ENCODE assay signal across 9 mouse cellular contexts in the genomic region with DNA sequence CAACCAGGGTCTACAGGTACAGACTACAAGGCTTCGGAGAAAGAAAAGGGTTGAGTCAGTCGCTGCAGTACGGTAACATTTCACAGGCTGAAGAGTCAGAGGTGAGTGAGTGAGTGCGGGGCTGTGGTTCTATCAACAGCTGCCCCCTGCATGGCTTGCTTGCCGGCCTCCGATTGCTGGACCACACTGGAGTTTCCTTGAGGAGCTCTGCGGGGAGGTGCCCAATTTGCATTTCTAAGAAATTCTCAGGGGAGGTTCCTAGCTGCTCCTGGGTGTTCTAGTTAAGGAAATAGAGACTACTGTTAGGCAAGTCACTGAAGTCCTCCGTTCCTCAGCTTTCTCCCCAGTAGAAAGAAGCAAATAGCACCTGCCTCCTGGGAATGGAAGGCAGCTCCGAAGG. TPM values are rescaled to one million over a fixed set of nuclear protein-coding genes. Genes with fewer than 3 reads are reported as not detected.
DNase-seq lines count a peak whose midpoint lies in the region; ATAC-seq and TF ChIP-seq lines count a peak whose summit lies in the region.
"Had no signal": no experiment of that assay in that cellular context is flagged by ENCODE, and none has a peak within 500 bp of the region (broad histone marks: within the 10 kb centered on the region; RNA-seq: fewer than 3 reads in every experiment).

No protein-coding gene starts in this region.

- no peak for DNase-seq in heart, postnatal 14 days
- DNase-seq in brain, embryonic 14.5 days (ENCODE audit: low read depth) = peak; percentile 33
- DNase-seq in midbrain, embryonic 14.5 days = peak; percentile 26
- no peak for DNase-seq in testis, postnatal 10 days (ENCODE audit: low spot score)
- no peak for DNase-seq in gastrocnemius, adult 18-20 months (ENCODE audit: low spot score)
- DNase-seq in left cerebral cortex, postnatal 10 days (ENCODE audit: extremely low spot score in 1 of 2, low spot score in 2 of 2) = no peak
- DNase-seq: thymus, postnatal 25 days had no signal

- no peak for TF ChIP-seq CTCF in brain, embryonic 14.5 days (IDR thresholded peaks at IDR 0.05; ENCODE audit: borderline replicate concordance, extremely low read depth, insufficient read depth, insufficient read length)

- 51% methylated on average over 9 of the region's 9 CpGs for WGBS in heart, embryonic 15.5 days
- 11% methylated on average over 9 of the region's 9 CpGs for WGBS in hindbrain, embryonic 15.5 days
- WGBS in midbrain, embryonic 14.5 days = 5% methylated on average over 9 of the region's 9 CpGs

- H3K4me2 ChIP-seq in heart, embryonic 15.5 days = peak overlapping the region; percentile 87
- H3K4me2 ChIP-seq in hindbrain, embryonic 15.5 days = peak overlapping the region; percentile 81
- H3K4me2 ChIP-seq in midbrain, embryonic 14.5 days (ENCODE audit: low read length) = peak overlapping the region; percentile 74

- H3K9me3 ChIP-seq in heart, embryonic 15.5 days (replicated peaks) = no peaks in the 10 kb centered on the region
- no peaks in the 10 kb centered on the region for H3K9me3 ChIP-seq in hindbrain, embryonic 15.5 days
- no peaks in the 10 kb centered on the region for H3K9me3 ChIP-seq in midbrain, embryonic 14.5 days (ENCODE audit: control insufficient read depth, low read length)

- intact Hi-C loops in heart, postnatal 14 days (cut with DNase I) = loop anchor here (5.0 kb wide), 2 partner anchors 38 to 188 kb away; a partner anchor contains a TSS
- intact Hi-C loops in left cerebral cortex, postnatal 10 days (cut with DNase I) = loop anchor here (5.0 kb wide), 1 partner anchor 38 kb away; no protein-coding TSS in a partner anchor

- no peaks in the 10 kb centered on the region for H3K27me3 ChIP-seq in heart, embryonic 15.5 days
- no peaks in the 10 kb centered on the region for H3K27me3 ChIP-seq in hindbrain, embryonic 15.5 days
- no peaks in the 10 kb centered on the region for H3K27me3 ChIP-seq in midbrain, embryonic 14.5 days (ENCODE audit: control insufficient read depth, insufficient read depth, low read length)

- H3K4me1 ChIP-seq in heart, embryonic 15.5 days (replicated peaks) = peaks cover 20% of the 10 kb centered on the region
- H3K4me1 ChIP-seq in hindbrain, embryonic 15.5 days (replicated peaks) = peaks cover 27% of the 10 kb centered on the region
- H3K4me1 ChIP-seq in midbrain, embryonic 14.5 days (ENCODE audit: control insufficient read depth, insufficient read depth, low read length) = peaks cover 14% of the 10 kb centered on the region

- no peak for ATAC-seq in heart, embryonic 15.5 days (replicated peaks; ENCODE audit: insufficient number of reproducible peaks, insufficient read depth, low FRiP score, low read depth)
- no peak for ATAC-seq in hindbrain, embryonic 15.5 days (ENCODE audit: low FRiP score, low read depth)
- ATAC-seq in midbrain, embryonic 14.5 days (ENCODE audit: low FRiP score, low TSS enrichment) = no peak

- no peak for TF ChIP-seq POLR2A in brain, embryonic 14.5 days (IDR thresholded peaks at IDR 0.05; ENCODE audit: borderline replicate concordance, extremely low read depth, insufficient read depth, insufficient read length, poor library complexity, severe bottlenecking)

- peak overlapping the region; percentile 78 for H3K4me3 ChIP-seq in heart, embryonic 15.5 days
- H3K4me3 ChIP-seq in hindbrain, embryonic 15.5 days = peak overlapping the region; percentile 76
- peak overlapping the region; percentile 71 for H3K4me3 ChIP-seq in midbrain, embryonic 14.5 days (replicated peaks; ENCODE audit: low read depth, low read length)

- H3K36me3 ChIP-seq in heart, embryonic 15.5 days = no peaks in the 10 kb centered on the region
- H3K36me3 ChIP-seq in hindbrain, embryonic 15.5 days = no peaks in the 10 kb centered on the region
- no peaks in the 10 kb centered on the region for H3K36me3 ChIP-seq in midbrain, embryonic 14.5 days (ENCODE audit: control insufficient read depth, insufficient read depth, low read length)

- H3K27ac ChIP-seq in heart, embryonic 15.5 days = no peak overlapping the region
- no peak overlapping the region for H3K27ac ChIP-seq in hindbrain, embryonic 15.5 days (replicated peaks)
- no peak overlapping the region for H3K27ac ChIP-seq in midbrain, embryonic 14.5 days (replicated peaks; ENCODE audit: low read depth, low read length)

- peak overlapping the region; percentile 88 for H3K9ac ChIP-seq in heart, embryonic 15.5 days
- peak overlapping the region; percentile 68 for H3K9ac ChIP-seq in hindbrain, embryonic 15.5 days
- H3K9ac ChIP-seq in midbrain, embryonic 14.5 days (replicated peaks; ENCODE audit: low read length) = peak overlapping the region; percentile 81; the same call in 1 of the 2 replicates

RNA-seq across cellular contexts. Expression of a gene that starts 2.1 kb away (rescaled TPM):
- 31.5 and 42.8 TPM in 2 replicates for polyA plus RNA-seq in heart, embryonic 15.5 days (2015; fragmentation: Nextera tagmentation; extraction: Ambion mirVana)
- total RNA-seq in heart, postnatal 14 days (2021) = 10 to 100 TPM; 30.0 to 34.2 TPM
- 31.6 and 34.6 TPM in 2 replicates for polyA plus RNA-seq in brain, embryonic 14.5 days (2012; rRNA removed)
- polyA plus RNA-seq in hindbrain, embryonic 15.5 days (2015; fragmentation: Nextera tagmentation; extraction: Ambion mirVana) = 32.5 and 34.3 TPM in 2 replicates
- 13.1 and 14.9 TPM in 2 replicates for polyA plus RNA-seq in midbrain, embryonic 14.5 days (2014; fragmentation: Nextera tagmentation; extraction: Ambion mirVana)
- total RNA-seq in gastrocnemius, adult 18-20 months (2021) = 10 to 100 TPM; 59.7 to 60.4 TPM
- 10 to 100 TPM; 45.1 to 46.0 TPM for total RNA-seq in left cerebral cortex, postnatal 10 days (2021)

RNA-seq across cellular contexts. Expression of a gene that starts 32.5 kb away (rescaled TPM):
- polyA plus RNA-seq in heart, embryonic 15.5 days (2015; fragmentation: Nextera tagmentation; extraction: Ambion mirVana) = not detected in 2 replicates
- total RNA-seq in heart, postnatal 14 days (2021) = under 1 TPM in 1 of 2 experiments, not detected in 1; 0.22 TPM
- polyA plus RNA-seq in brain, embryonic 14.5 days (2012; rRNA removed) = 0.26 and 0.37 TPM in 2 replicates
- polyA plus RNA-seq in hindbrain, embryonic 15.5 days (2015; fragmentation: Nextera tagmentation; extraction: Ambion mirVana) = 0.12 TPM in 1 of 2 replicates, not detected in the other
- polyA plus RNA-seq in midbrain, embryonic 14.5 days (2014; fragmentation: Nextera tagmentation; extraction: Ambion mirVana) = 0.17 TPM in 1 of 2 replicates, not detected in the other
- under 1 TPM in 1 of 2 experiments, not detected in 1; 0.47 TPM for total RNA-seq in gastrocnemius, adult 18-20 months (2021)
- total RNA-seq in left cerebral cortex, postnatal 10 days (2021) = under 1 TPM in 1 of 2 experiments, not detected in 1; 0.28 TPM

Comparison
In these comparisons a context has a peak if more than half of its experiments do, and no peak if none do; other contexts are left out.
1. DNase-seq: peak in brain, embryonic 14.5 days (single experiment) and midbrain, embryonic 14.5 days (single experiment); none in heart, postnatal 14 days (0 of 2), testis, postnatal 10 days (single experiment), gastrocnemius, adult 18-20 months (single experiment) and left cerebral cortex, postnatal 10 days (0 of 2).
2. Peak in every context shown above with its lines, with median percentiles within 50 percentile points of each other: H3K4me2 ChIP-seq, H3K4me3 ChIP-seq and H3K9ac ChIP-seq.